Mouse (Mus musculus): ENCODE results near the gene Fgfr2. TPM values are rescaled to one million over a fixed set of nuclear protein-coding genes. Genes with fewer than 3 reads are reported as not detected.

Gene Fgfr2
- polyA plus RNA-seq, 1 experiment from 2014 or later, result 24.1 TPM

DNA sequence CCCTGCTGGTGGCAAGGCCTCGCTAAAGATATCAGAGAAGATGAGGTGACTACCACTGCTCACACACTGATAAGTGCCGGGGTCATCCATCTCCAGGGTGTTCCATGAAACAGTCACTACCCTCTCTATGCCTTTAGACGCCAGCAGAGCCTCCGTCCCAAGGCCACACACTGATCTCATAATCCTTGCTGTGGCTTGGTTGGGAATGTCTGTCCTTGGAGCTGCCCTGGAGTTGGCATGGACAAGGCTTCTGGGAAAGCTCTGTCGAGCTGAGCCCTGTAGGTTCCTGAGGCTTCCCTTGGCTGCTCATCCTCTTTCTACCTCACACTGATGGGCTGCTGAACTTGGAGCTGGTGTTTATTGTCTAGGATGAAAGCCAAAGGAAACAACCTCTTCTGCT, 2336.4 kb downstream of the Fgfr2 start:
- no peaks in the 10 kb centered on the region for H3K27me3 ChIP-seq (replicated peaks; ENCODE audit: control insufficient read depth, insufficient read depth, low read length)
- no peak overlapping the region for H3K4me3 ChIP-seq (ENCODE audit: low read length)
- no peaks in the 10 kb centered on the region for H3K4me1 ChIP-seq (ENCODE audit: control insufficient read depth, insufficient read depth, low read depth, low read length)
- H3K9ac ChIP-seq (ENCODE audit: low read depth, low read length), result no peak overlapping the region
- 81% methylated on average over 5 of the region's 5 CpGs for WGBS
- no peak overlapping the region for H3K27ac ChIP-seq (ENCODE audit: low read depth, low read length)
- ATAC-seq, result no peak
- no peaks in the 10 kb centered on the region for H3K36me3 ChIP-seq (ENCODE audit: control insufficient read depth, insufficient read depth, low read length)
- no peaks in the 10 kb centered on the region for H3K9me3 ChIP-seq (ENCODE audit: control insufficient read depth, low read length)
- no peak overlapping the region for H3K4me2 ChIP-seq (ENCODE audit: low read length)

DNA sequence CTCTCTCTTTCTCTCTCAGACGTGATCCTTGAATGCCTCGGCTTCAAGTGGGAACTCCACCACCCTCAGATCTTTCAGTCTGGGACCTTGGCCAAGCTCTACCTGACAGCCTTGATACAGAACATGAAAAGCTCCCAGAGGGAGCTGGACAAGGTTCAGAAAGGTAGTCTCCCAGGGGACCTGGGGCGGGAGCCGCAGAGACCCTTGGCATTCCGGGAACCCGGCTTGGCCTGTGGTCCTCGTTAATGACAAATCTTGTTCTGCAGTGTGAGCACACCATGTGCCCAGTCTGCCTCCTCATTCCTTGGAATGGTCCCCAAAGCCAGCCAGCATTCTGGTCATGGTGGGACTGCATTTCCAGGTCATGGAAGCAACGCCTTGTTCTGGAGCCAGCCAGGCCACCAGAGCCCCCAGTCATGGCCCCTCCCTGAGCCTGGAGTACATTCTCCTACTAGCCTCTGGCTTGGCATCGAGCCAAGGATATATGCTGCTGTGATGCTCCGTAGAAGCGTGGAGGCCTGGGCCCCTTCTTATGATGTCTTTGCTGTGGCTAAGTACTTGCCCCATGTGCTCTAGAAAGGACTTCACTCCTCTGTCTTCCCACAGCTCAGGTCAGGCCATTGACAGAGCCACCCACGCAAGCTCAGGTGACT, 2337.1 kb downstream of the Fgfr2 start:
- Histone ChIP-seq H3K36me3 (ENCODE audit: control insufficient read depth, insufficient read depth, low read length) (no peaks in the 10 kb centered on the region), H3K4me3 (ENCODE audit: low read length) (no peak overlapping the region), H3K4me2 (ENCODE audit: low read length) (no peak overlapping the region), H3K4me1 (ENCODE audit: control insufficient read depth, insufficient read depth, low read depth, low read length) (no peaks in the 10 kb centered on the region), H3K27ac (ENCODE audit: low read depth, low read length) (no peak overlapping the region), H3K9ac (ENCODE audit: low read depth, low read length) (no peak overlapping the region), H3K9me3 (ENCODE audit: control insufficient read depth, low read length) (no peaks in the 10 kb centered on the region), H3K27me3 (replicated peaks; ENCODE audit: control insufficient read depth, insufficient read depth, low read length) (no peaks in the 10 kb centered on the region)
- ATAC-seq, result no peak
- WGBS, result 68% methylated on average over 12 of the region's 12 CpGs

DNA sequence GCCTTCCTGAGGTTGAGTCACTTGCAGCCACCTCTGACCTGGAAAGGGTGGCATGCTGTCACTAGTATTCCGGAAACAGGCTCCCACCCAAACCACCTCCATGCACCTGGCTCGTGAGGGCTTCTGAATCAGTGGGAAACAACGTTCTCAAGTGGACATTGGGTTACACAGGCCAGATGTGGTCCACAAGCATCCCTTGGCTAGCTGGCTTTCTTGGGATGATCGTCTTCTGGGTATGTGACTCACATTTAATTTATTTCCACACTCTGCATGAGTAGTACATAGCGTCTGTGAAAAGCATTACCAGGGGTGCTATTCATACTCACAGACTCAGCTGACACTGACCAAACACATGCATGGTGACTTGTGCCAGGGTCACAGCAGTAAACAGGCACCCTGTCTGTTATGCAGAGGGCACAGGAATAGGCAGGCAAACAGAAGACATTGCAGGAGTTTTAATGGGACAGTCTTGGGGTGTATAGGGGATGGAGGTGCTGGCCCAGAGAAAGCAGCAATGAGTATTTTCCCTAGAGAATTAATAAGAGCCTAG, 2340.6 kb downstream of the Fgfr2 start:
- Histone ChIP-seq H3K4me1 (ENCODE audit: control insufficient read depth, insufficient read depth, low read depth, low read length) (no peaks in the 10 kb centered on the region), H3K4me3 (ENCODE audit: low read length) (no peak overlapping the region), H3K4me2 (ENCODE audit: low read length) (no peak overlapping the region), H3K9ac (ENCODE audit: low read depth, low read length) (no peak overlapping the region), H3K36me3 (ENCODE audit: control insufficient read depth, insufficient read depth, low read length) (no peaks in the 10 kb centered on the region), H3K27ac (ENCODE audit: low read depth, low read length) (no peak overlapping the region), H3K9me3 (ENCODE audit: control insufficient read depth, low read length) (no peaks in the 10 kb centered on the region), H3K27me3 (replicated peaks; ENCODE audit: control insufficient read depth, insufficient read depth, low read length) (no peaks in the 10 kb centered on the region)
- WGBS, result 81% methylated on average over 5 of the region's 5 CpGs
- ATAC-seq, result no peak

DNA sequence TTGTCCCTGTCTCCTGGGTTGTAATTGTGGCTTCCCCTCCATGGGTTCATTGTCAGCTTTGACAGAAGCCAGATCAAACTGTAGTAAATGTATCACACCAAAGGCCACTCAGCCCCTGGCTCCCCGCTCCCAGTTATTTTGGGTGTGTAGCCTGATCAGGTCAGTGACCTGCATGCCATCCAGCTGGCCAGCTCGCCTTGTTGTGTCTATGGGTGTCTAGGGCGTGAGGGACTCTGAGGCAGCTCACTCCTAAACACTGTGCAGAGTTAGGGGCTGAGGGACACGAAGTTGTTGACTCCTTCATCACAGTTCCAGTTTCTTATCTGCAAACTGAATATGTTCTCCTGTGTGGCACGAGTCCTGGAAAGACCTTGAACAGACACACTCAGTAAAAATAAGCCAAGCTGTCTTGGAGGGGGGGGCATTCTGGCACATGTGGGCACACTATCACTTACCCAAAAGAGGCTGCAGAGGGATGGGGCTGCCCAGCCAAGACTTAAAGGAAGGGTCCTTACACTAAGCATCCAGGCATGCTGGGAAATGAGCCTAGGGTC, 2342.2 kb downstream of the Fgfr2 start:
- WGBS, result 72% methylated on average over 5 of the region's 5 CpGs
- H3K4me2 ChIP-seq (ENCODE audit: low read length), result no peak overlapping the region
- no peaks in the 10 kb centered on the region for H3K36me3 ChIP-seq (ENCODE audit: control insufficient read depth, insufficient read depth, low read length)
- H3K9ac ChIP-seq (ENCODE audit: low read depth, low read length), result no peak overlapping the region
- no peak overlapping the region for H3K4me3 ChIP-seq (ENCODE audit: low read length)
- no peaks in the 10 kb centered on the region for H3K4me1 ChIP-seq (ENCODE audit: control insufficient read depth, insufficient read depth, low read depth, low read length)
- no peak overlapping the region for H3K27ac ChIP-seq (ENCODE audit: low read depth, low read length)
- no peaks in the 10 kb centered on the region for H3K27me3 ChIP-seq (replicated peaks; ENCODE audit: control insufficient read depth, insufficient read depth, low read length)
- no peaks in the 10 kb centered on the region for H3K9me3 ChIP-seq (ENCODE audit: control insufficient read depth, low read length)
- ATAC-seq, result no peak

DNA sequence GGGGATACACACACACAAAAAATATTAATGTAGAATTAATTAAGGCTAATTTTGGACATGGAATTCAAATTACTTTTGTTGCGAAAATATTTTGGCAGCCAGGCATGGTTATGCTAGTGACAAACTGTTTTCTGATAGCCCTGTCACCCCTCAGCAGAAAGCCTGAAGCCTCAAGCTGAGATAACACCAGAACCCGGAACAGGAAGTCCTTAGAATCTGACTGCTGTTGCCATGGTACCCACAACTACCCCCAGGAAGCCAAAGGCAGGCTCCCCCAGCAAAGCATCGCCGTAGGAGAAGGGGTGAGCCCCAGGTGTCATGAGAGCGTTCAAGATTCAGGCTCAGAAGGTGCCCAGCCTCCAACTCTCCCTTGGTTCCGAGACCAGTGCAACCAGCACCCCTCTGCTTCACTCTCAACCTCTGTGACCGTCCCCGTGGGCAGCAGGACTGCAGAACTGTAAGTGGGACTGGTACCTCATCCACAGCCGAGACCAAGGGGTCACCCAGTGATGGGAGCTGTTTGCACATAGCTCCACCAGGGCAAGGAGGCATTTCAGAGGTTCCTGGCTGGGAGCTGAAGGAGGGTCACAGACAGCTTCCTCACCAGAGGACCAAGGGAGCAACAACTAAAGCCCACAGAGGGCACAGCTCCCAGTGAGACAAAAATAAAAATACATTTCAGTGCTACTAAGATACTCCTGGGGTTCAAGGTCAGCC, 2349.1 kb downstream of the Fgfr2 start, which contains the start of gene Btbd16:
Btbd16 (plus strand) TSS at position 156 of the 717 bp plus-strand sequence.
- 56% methylated on average over 9 of the region's 9 CpGs for WGBS
- Histone ChIP-seq H3K4me3 (ENCODE audit: low read length) (no peak within 1 kb of the TSS), H3K4me1 (ENCODE audit: control insufficient read depth, insufficient read depth, low read depth, low read length) (no peaks in the 10 kb centered on the region; the same call in 1 of the 2 replicates), H3K9me3 (ENCODE audit: control insufficient read depth, low read length) (no peaks in the 10 kb centered on the region), H3K9ac (ENCODE audit: low read depth, low read length) (no peak within 1 kb of the TSS), H3K36me3 (ENCODE audit: control insufficient read depth, insufficient read depth, low read length) (no peaks in the 10 kb centered on the region), H3K4me2 (ENCODE audit: low read length) (no peak within 1 kb of the TSS), H3K27ac (ENCODE audit: low read depth, low read length) (no peak within 1 kb of the TSS), H3K27me3 (replicated peaks; ENCODE audit: control insufficient read depth, insufficient read depth, low read length) (no peaks in the 10 kb centered on the region)
- no peak for ATAC-seq

DNA sequence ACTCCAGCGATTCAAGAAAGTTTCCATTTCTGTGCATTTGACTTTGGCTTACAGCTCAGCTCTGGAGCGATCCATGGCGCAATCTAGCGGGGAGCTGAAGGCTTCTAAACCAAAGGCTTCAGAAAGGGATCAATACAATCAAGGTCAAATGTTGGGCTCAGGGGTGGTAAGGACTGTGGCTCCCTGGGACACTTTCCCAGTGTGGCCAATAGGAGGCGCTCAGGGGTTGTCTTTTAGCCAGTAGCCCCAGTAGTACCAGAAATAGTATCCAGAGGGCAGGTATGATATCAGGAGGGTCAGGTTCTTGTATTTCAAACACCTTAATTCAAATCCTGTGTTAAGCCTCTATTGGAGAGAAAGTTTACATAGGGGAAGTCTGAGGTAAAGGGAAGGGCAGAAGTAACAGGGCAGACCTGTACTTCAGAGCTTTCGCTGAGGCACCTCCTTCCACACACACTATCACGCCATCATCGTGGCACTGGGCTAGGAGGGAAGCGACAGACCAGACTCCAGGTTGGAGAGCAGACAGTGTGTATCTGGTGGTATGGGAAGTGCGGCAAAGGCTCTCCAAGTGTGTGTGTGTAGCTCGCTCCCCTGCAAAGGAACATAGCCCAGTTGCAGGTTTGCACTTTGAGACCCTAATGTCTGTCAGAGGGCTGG, 2349.8 kb downstream of the Fgfr2 start:
- WGBS, result 73% methylated on average over 11 of the region's 11 CpGs
- H3K4me3 ChIP-seq (ENCODE audit: low read length), result no peak overlapping the region
- no peak overlapping the region for H3K4me2 ChIP-seq (ENCODE audit: low read length)
- no peak overlapping the region for H3K9ac ChIP-seq (ENCODE audit: low read depth, low read length)
- no peaks in the 10 kb centered on the region for H3K36me3 ChIP-seq (ENCODE audit: control insufficient read depth, insufficient read depth, low read length)
- no peaks in the 10 kb centered on the region; the same call in 1 of the 2 replicates for H3K4me1 ChIP-seq (ENCODE audit: control insufficient read depth, insufficient read depth, low read depth, low read length)
- no peaks in the 10 kb centered on the region for H3K27me3 ChIP-seq (replicated peaks; ENCODE audit: control insufficient read depth, insufficient read depth, low read length)
- H3K27ac ChIP-seq (ENCODE audit: low read depth, low read length), result no peak overlapping the region
- no peaks in the 10 kb centered on the region for H3K9me3 ChIP-seq (ENCODE audit: control insufficient read depth, low read length)
- no peak for ATAC-seq

DNA sequence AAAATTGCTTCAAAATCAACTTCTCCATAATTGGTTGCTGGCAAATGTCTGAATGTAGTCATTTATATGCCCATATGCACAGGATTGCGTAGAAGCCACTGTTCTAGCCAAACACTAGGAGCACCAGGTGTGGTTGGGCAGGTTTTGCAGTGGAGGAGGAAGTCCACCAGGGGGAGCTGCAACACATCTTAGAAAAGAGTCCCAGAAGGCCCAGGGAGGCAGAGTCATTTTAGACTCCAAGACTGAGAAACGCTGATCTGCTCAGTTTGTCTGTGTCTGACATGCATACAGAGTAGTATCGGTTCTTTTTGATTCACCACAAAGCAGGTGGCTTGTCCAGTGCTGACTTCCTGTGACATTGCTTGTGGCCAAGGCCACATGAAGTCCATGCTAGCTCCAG, 2352.4 kb downstream of the Fgfr2 start:
- Histone ChIP-seq H3K4me2 (ENCODE audit: low read length) (no peak overlapping the region), H3K27me3 (replicated peaks; ENCODE audit: control insufficient read depth, insufficient read depth, low read length) (no peaks in the 10 kb centered on the region), H3K27ac (ENCODE audit: low read depth, low read length) (no peak overlapping the region), H3K4me3 (ENCODE audit: low read length) (no peak overlapping the region), H3K9ac (ENCODE audit: low read depth, low read length) (no peak overlapping the region; the same call in 1 of the 2 replicates), H3K9me3 (ENCODE audit: control insufficient read depth, low read length) (no peaks in the 10 kb centered on the region), H3K36me3 (ENCODE audit: control insufficient read depth, insufficient read depth, low read length) (no peaks in the 10 kb centered on the region), H3K4me1 (ENCODE audit: control insufficient read depth, insufficient read depth, low read depth, low read length) (no peaks in the 10 kb centered on the region; the same call in 1 of the 2 replicates)
- peak; percentile 75 for ATAC-seq
- 16% methylated on average over 3 of the region's 3 CpGs for WGBS

DNA sequence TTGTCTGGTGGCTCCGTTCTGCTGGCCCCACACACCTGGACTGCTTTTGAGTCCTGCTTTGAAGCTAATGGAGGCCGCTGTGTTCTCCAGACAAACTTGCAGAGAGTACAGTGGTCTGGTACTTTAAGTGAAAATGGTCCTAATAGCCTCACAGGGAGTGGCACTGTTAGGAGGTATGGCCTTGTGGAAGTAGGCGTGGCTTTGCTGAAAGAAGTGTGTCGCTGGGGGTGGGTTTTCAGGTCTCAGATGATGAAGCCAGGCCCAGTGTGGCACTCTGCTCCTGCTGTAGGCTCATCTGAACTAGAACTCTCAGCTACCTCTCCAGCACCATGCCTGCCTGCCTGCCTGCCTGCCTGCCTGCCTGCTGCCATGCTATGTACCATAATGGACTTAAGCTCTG, 2355.0 kb downstream of the Fgfr2 start:
- no peak overlapping the region for H3K9ac ChIP-seq (ENCODE audit: low read depth, low read length)
- no peaks in the 10 kb centered on the region for H3K27me3 ChIP-seq (replicated peaks; ENCODE audit: control insufficient read depth, insufficient read depth, low read length)
- peaks cover 4% of the 10 kb centered on the region; the same call in 1 of the 2 replicates for H3K36me3 ChIP-seq (ENCODE audit: control insufficient read depth, insufficient read depth, low read length)
- no peak for ATAC-seq
- 92% methylated on average over 4 of the region's 4 CpGs for WGBS
- no peak overlapping the region for H3K27ac ChIP-seq (ENCODE audit: low read depth, low read length)
- H3K4me2 ChIP-seq (ENCODE audit: low read length), result no peak overlapping the region
- H3K4me3 ChIP-seq (ENCODE audit: low read length), result no peak overlapping the region
- no peaks in the 10 kb centered on the region for H3K4me1 ChIP-seq (ENCODE audit: control insufficient read depth, insufficient read depth, low read depth, low read length)
- no peaks in the 10 kb centered on the region for H3K9me3 ChIP-seq (ENCODE audit: control insufficient read depth, low read length)
